21 mouse cellular contexts compared by ENCODE assay signal in genomic region chr3:14792032-14792431, GRCm38 (mm10). TPM values are rescaled to one million over a fixed set of nuclear protein-coding genes. Genes with fewer than 3 reads are reported as not detected.
"Had no signal": no experiment of that assay in that cellular context is flagged by ENCODE, and none has a peak within 500 bp of the region (broad histone marks: within the 10 kb centered on the region; RNA-seq: fewer than 3 reads in every experiment).

No protein-coding gene starts in this region.

- DNase-seq: retina, postnatal 1 day; right cerebral cortex, adult 18-20 months; right cerebral cortex, postnatal 14 days; right cerebral cortex, postnatal 25 days; right cerebral cortex, postnatal 4 days; spleen, adult 18-20 months; thymus, adult 18-20 months; thymus, adult 2 months; thymus, postnatal 14 days; thymus, postnatal 25 days; thymus, postnatal 36 days; thymus, postnatal 4 days had no signal

- H3K9ac ChIP-seq: neural tube, embryonic 12.5 days; neural tube, embryonic 13.5 days; neural tube, embryonic 15.5 days; stomach, embryonic 15.5 days had no signal

- H3K4me3 ChIP-seq: neural tube, embryonic 12.5 days; neural tube, embryonic 13.5 days; neural tube, embryonic 15.5 days; stomach, embryonic 15.5 days had no signal

- H3K36me3 ChIP-seq: neural tube, embryonic 12.5 days; neural tube, embryonic 13.5 days; neural tube, embryonic 15.5 days; stomach, embryonic 15.5 days had no signal

- H3K27me3 ChIP-seq: neural tube, embryonic 12.5 days; neural tube, embryonic 13.5 days; neural tube, embryonic 15.5 days; stomach, embryonic 15.5 days had no signal

- H3K4me1 ChIP-seq: neural tube, embryonic 12.5 days; neural tube, embryonic 13.5 days; neural tube, embryonic 15.5 days; stomach, embryonic 15.5 days had no signal

- H3K9me3 ChIP-seq: neural tube, embryonic 12.5 days; neural tube, embryonic 13.5 days; neural tube, embryonic 15.5 days; stomach, embryonic 15.5 days had no signal

- H3K27ac ChIP-seq: neural tube, embryonic 12.5 days; neural tube, embryonic 13.5 days; neural tube, embryonic 15.5 days; stomach, embryonic 15.5 days; stomach, postnatal 0 days had no signal

RNA-seq across cellular contexts. Expression of gene Car1, which starts 16.1 kb away (rescaled TPM):
- total RNA-seq: neutrophil, adult 5-6 weeks had no signal
- polyA plus RNA-seq: neural tube, embryonic 12.5 days; neural tube, embryonic 13.5 days; neural tube, embryonic 14.5 days; neural tube, embryonic 15.5 days; small intestine, adult 2 months; stomach, embryonic 14.5 days had no signal
